Mouse (Mus musculus) c-Kit-positive CD71-positive TER-119-positive erythroid progenitor cells, embryonic 14.5 days (primary cell): ENCODE results near the gene Has3.
"Not testable (repeated sequence)": the region's sequence is repeated elsewhere in the genome, so short reads cannot be mapped to it uniquely, and the experiment has no call there.

ENCODE experiments used
- DNase-seq: peaks from one replicate; pipeline ENCODE4 v3.0.0-alpha.2; 2013; ENCODE audit warnings: low spot score

The Has3 gene

DNA sequence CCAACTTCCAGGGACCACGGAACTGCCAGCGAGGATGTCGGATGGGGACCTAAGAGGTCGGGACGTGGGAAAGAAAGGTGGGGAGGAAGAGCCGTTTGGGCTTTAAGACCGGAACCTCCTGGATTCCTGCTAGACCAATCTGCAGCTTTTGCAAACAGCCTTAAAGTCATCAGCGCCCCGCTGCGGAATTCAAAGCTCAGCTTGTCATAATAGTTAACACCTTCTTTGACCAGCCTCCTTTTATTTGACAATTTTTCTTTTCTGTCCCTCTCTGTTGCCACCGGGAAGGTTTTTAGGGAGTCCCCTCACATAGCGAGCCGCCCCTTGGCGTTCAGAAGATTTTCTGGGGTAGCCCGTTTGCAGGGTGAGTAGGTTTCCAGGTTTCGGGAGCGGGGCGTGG is at the start of gene Has3:
Gene Has3, plus strand, starts transcription at position 192 of the 400 bp plus-strand sequence.
- DNase-seq: no peak

DNA sequence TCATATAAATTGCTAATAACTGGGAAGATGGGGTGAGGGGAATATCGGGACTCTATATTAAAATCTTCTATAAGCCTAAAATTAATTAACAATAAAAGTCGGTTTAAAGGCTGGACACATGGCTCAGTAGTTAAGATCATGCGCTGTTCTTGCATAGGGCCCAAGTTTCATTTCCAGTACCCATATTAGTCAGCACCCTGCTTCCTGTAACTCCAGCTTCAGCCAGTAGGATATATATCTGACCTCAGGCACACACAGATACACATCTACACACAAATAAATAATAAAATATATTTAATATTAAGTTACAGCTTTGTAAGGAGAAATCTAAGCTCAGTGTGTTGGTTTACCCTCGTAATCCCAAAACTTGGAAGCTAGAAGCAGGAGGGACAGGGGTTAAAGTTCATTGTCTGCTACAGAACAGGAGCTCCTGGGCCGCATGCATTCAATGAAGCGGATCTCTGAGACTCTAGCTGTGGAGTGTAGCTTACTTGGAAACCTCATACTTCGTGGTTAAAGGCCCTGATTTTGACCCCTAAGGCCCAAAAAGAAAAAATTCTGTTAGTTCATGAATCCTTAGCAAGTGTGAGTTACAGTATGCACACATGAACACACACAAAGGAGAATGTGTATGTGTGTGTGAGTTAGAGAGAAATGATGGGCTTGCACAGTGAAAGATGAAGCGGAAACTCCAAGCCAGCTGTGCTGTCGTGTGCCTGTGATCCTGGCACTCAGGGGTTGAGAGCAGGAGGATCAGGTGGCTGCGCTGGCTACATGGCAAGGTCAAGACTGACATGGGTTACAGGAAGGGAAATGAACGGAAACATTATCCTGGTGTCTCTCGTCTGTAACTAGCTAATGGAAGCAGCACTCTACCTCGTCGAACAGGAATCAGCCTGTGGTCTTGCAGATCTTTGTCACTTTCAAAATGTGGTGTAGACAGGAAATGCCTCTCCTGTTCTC is 49.2 kb upstream of the Has3 start:
- no peak for DNase-seq

GRCm38 (mm10) chr8:106828921-106829320 is 41.1 kb upstream of the Has3 start:
- no peak for DNase-seq

GRCm38 (mm10) chr8:106829526-106830045 is 40.5 kb upstream of the Has3 start:
- no peak for DNase-seq

DNA sequence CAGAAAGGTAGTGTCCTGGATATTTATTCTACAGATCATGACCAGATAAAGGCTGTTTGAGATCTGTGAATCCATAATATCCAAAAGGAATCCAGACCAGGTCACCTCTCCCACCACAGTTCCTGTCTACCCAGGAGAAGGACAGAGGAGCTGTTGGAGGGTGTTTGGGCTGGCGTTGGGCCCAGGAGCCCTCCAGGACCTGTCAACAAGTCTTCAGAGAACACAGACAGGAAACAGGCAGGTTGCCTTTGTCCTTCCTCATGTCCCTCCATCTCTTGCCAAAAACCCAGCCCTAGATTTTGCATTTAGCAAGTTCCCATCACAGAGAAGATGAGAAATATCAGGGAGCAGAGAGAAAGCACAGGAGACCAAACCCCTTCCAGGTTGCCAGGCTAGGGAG is 35.1 kb upstream of the Has3 start:
- no peak for DNase-seq

GRCm38 (mm10) chr8:106836525-106836924 is 33.5 kb upstream of the Has3 start:
- no peak for DNase-seq

GRCm38 (mm10) chr8:106838803-106839202 is 31.2 kb upstream of the Has3 start:
- DNase-seq: no peak

GRCm38 (mm10) chr8:106839209-106840001 is 30.6 kb upstream of the Has3 start:
- DNase-seq: no peak

- no peak for DNase-seq
These were observed 20.0 kb upstream of the Has3 start for GRCm38 (mm10) chr8:106850034-106850433.

GRCm38 (mm10) chr8:106854534-106855241 is 15.4 kb upstream of the Has3 start:
- DNase-seq: no peak

GRCm38 (mm10) chr8:106855242-106855562 is 14.8 kb upstream of the Has3 start:
- DNase-seq: no peak

DNA sequence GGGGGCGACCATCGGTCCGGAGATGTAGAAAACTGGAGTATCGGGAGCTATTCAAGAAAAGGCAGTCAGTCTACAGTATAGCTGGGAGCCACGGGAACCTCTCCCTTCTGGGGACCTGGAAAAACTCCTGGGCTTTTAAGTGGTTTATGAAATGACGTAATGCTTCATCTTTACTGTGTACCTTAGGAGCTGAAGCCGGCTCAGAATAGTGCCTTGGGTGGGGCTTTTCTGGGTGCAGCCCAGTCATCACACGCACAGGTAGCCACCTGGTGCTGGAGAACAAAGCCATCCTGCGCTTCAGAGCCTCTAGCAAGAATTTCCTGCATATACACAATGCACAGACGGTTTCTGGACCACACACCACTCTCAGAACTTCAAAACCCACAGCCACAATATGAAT is 7.2 kb upstream of the Has3 start:
- no peak for DNase-seq

DNA sequence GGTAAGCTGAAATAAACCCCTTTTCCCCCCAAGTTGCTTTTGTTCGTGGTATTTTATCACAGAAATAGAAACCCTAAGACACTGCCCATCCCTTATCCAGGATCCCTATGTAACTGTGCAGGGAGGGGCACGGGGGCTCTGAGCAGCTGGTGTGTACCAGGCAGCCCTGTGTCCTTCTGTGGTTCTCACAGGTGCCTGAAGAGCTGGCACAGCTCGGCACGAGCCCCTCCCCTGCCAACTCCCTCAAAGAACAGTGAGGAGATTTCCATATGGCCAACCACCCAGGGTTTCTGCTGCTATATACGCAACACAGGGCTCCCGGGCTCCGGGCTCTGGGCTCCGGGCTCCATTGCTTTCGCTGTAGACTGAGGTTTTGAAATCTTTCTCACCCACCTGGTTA is 4.7 kb upstream of the Has3 start:
- DNase-seq: no peak

GRCm38 (mm10) chr8:106870537-106871327 is 690 bp downstream of the Has3 start:
- DNase-seq: no peak

DNA sequence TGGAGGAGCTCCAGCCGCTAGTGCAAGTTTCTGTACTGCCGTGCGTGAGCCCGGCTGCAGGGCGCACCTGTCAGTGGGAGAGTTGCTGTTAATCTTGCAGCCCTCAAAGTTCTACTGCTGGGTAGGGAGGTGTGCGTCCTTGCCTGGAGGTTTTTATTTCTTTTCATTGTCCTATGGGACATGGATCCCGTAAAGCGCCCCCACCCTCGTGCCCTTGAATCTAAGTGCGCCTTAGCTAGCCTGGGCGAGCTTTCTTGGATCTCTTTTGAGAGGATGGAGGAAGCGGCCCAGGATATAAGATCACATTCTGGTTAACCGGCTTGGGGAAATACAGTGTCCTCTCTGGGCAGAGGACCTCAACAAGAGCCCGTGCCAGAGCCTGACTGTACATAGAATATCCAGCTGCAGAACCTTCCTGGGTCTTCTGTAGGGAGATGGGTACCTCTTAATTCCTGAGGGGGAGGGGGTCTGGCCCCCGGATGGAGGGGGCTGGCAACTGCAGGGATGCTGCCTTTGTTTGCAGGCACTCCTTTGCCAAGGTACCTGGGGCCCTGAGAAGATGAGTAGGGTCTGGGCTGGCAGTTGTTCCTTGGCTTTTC is 1.4 kb downstream of the Has3 start:
- no peak for DNase-seq

DNA sequence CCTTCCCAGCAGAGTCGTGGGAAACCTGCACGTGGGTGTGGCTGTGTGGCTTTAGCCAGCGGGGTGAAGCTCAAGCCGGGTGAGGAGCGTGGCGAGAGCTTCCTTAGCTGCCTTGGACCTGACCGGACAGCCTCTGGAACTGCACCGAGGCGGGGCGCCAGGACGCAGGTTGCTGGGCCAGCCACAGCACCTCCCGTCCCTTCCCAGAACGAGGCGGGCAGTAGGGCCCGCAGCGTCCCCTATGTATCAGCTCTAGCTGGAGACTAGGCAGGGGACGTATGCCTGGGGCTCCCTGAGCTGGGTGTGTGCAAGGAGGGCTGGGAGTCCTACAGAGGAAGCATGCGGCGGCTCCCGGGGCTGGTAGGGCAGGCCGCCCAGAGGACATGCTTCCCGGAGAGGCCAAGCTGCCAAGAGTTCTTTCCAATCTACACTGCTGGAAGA is 1.9 kb downstream of the Has3 start:
- DNase-seq: no peak

DNA sequence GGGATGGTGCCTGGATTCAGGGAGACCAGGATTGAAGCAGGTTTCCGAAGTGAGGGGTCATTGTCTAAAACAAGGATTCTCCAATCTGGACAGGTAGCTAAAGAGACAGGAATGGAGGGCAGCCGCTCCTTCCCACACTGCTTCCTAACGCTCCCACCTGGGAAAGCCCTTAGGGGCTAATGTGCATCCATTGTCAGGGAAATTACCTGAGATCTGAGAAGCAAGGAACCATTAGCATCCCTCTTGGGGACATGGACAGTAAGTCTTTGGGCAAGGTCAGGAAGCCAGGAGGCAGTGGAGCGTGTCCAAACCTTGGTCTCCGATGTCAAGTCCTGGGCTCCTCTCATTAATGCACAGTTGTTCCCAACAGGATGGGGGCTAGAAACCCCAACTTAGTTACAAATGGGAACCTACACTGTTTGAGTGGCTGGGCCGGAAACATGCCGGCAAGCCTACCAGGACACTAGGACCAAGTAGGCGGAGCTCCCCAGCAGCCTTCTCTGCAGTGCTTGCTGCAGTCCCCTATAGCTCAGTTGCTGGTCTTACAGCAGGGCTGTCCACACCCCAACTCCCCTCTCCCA is 2.5 kb downstream of the Has3 start:
- no peak for DNase-seq

DNA sequence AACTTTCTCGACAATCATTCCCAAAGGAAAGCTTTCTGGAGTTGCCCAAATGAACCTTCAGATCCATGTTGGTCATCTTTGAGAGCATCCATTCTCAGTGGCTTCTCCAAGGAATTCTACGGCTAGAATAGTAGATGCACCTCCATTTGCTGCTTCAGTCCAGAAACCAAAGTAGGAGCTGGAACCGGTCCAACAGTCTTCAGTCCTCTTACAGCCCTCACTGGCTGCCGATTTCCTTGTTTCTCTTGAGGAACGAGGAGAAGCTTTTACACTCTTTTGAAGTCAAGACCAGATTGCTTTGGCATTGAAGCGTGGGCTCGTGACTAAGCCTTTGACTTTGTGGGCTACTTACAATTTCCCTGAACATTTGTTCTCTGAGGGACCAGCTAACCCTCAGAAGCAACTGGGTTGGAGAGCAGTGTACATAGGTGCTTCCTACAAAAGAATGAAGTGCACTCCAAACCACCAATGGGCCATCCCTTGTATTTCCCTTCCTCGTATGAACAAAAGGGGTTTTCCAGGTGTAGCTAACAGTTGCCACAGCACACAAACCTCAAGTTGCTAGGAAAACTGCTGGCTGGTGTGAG is 10.2 kb downstream of the Has3 start:
- DNase-seq: no peak

DNA sequence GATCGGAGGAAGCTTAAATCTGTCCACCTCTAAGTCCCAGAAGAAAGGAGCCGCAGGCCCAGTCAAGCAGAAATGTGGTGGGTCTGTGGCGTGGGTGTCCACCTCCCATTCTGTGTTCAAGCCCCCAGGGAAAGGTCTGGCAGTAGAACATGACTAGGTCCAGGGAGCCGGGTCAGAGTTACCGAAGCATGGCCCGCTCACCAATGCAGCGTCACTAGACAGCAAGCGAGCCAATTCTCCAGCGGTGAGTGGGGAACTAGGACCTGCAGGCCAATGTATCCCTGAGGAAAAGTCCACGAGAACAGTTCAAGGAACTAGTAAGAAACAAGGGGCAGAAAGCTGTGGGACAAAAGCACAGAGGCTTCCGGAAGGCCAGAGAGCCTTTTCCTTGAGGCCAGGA is 14.1 kb downstream of the Has3 start:
- DNase-seq: not testable (repeated sequence)

DNA sequence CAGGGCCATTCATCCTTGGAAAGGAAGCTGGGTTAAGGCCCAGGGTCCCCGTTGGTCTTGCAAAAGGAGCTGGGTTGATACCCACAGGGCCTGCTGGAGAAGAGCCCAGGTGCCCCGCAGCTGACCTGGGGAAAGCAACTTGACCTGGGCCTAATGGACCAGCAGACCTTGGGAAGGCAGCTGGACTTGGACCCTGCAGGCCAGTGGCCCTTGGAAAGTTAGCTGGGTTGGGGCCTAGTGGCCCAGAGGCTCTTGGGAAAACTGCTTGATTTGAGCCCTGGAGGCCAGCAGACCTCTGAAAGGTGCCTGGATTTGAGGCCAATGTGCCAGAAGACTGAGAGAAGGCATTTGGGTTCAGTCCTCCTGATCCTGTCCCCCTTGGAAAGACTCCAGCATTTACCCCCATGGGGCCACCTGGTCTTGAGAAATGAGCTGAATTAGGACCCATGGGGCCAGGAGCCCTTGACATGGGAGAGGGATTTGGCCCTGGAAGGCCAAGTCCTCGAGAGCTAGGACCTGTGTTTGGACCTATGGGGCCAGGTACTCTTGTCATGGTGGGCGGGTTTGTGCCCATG is 14.9 kb downstream of the Has3 start:
- not testable (repeated sequence) for DNase-seq
